Mouse (Mus musculus) ES-Bruce4 (cell line): ENCODE data around the gene Rpp25l. TPM values are rescaled to one million over a fixed set of nuclear protein-coding genes. Genes with fewer than 3 reads are reported as not detected.

Experiments used
- H3K27ac ChIP-seq: 2 replicates; pipeline ENCODE4 v1.5.1; 2012; ENCODE audit warnings: low read length, inconsistent platforms; ENCODE audit not compliant: insufficient read depth
- H3K27me3 ChIP-seq: 2 replicates; pipeline ENCODE4 v1.6.1; 2012; ENCODE audit warnings: mild to moderate bottlenecking, low read length, inconsistent platforms; ENCODE audit not compliant: control insufficient read depth, poor library complexity, insufficient read depth, severe bottlenecking
- H3K36me3 ChIP-seq: 2 replicates; pipeline ENCODE4 v1.6.1; 2012; ENCODE audit warnings: inconsistent platforms, mild to moderate bottlenecking, low read length, moderate library complexity; ENCODE audit not compliant: control insufficient read depth, poor library complexity, insufficient read depth, severe bottlenecking
- H3K4me1 ChIP-seq: one replicate; pipeline ENCODE4 v1.8.1; 2011; ENCODE audit warnings: low read length; ENCODE audit not compliant: control insufficient read depth, insufficient read depth
- H3K4me3 ChIP-seq: 2 replicates; pipeline ENCODE4 v1.5.1; 2011; ENCODE audit warnings: low read depth, mild to moderate bottlenecking, low read length
- H3K9ac ChIP-seq: 2 replicates; pipeline ENCODE4 v1.6.1; 2012; ENCODE audit warnings: low read depth, mild to moderate bottlenecking, inconsistent platforms; ENCODE audit not compliant: poor library complexity, severe bottlenecking
- H3K9me3 ChIP-seq: replicated peaks from 2 replicates; pipeline ENCODE4 v1.6.1; 2012; ENCODE audit warnings: mild to moderate bottlenecking, low read length, inconsistent platforms; ENCODE audit not compliant: control insufficient read depth, poor library complexity, insufficient read depth, severe bottlenecking
- CTCF ChIP-seq: IDR thresholded peaks from one replicate; pipeline ENCODE4 v1.8.1; 2011; ENCODE audit warnings: low read depth, low read length
- EP300 ChIP-seq: IDR thresholded peaks from 2 replicates; pipeline ENCODE4 v1.6.1; 2011; ENCODE audit warnings: low read depth, low read length; ENCODE audit not compliant: insufficient read depth
- POLR2A ChIP-seq: IDR thresholded peaks from one replicate; pipeline ENCODE4 v1.8.1; 2011; ENCODE audit warnings: low read length; ENCODE audit not compliant: insufficient read depth
- polyA plus RNA-seq: library from polyadenylated mRNA; stranded (reverse); fragments of >200 nt; gene quantifications from 2 replicates; pipeline ENCODE4 v1.2.4, GENCODE M21; 2011; ENCODE audit warnings: low read depth; ENCODE audit not compliant: missing spikeins, insufficient read depth, insufficient read length

Rpp25l gene
- polyA plus RNA-seq, 1 experiment = 23.8 TPM

DNA sequence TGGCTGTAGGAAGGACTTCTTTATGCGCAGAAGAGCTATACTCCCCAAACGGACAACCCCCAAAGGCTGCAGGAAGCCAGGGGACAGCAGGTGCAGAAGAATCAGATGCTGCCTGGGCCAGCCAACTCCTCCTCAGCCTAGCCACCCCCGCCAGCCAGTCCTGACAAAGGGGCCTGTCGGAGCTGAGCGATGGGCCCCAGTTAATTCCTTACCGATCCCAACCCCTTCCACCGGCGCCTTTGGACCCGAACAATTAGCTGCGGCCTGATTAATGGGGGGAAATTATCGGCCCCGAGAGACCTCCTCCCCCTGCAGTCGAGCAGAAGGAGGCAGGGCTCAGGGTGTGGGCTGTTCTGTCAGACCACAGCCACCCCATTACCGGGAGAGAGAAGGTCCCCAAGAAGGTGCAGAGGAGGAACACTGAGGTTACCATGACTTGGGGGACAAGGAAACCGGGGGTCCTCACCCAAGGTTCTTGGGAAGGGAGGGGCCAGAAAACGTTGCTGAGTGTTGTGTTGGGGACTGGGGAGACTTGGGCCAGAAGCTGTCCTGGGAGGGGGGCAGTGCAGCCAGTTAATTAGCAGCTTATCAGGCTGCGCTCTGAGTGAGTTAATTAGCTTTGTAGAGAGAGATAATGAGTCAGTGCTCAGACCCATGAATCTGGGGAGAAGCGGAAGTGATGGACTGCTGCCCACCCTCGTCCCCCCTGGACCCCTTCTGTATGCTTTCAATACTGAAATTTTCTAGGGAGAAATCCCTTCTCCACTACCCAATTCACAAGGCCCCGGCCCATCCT lies 13.7 kb upstream of the Rpp25l start:
- Histone ChIP-seq H3K36me3 (no peaks in the 10 kb centered on the region), H3K27me3 (peaks cover 4% of the 10 kb centered on the region; the same call in 1 of the 2 replicates), H3K9ac (no peak overlapping the region), H3K27ac (no peak overlapping the region), H3K4me3 (no peak overlapping the region), H3K9me3 (no peaks in the 10 kb centered on the region), H3K4me1 (no peaks in the 10 kb centered on the region)
- no peak for TF ChIP-seq CTCF
- TF ChIP-seq EP300 = no peak
- no peak for TF ChIP-seq POLR2A

DNA sequence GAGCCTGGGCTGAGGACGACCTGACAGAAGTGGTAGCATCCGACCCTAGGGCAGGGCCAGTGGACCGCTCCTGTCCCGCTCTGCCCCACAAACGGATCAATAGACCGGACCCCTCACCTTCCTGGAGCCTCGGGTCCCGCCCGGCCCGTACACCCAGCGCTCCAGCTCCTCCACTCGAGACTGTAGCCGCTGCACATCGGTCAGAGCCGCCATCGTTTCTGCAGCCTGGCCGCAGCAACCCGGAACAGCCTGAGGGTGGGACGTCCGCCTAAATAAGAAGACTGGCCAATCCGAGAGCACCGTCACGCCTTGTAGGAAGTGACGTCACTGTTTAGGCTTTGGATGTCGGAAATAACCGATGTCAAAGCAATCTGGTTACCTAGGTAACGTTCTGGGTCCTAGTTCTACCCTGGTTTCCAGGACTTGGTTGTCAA lies 9.6 kb upstream of the Rpp25l start, which contains the start of gene Dctn3:
TSS of gene Dctn3 (minus strand) at position 253 of the 434 bp plus-strand sequence.
- Histone ChIP-seq H3K9ac (peak within 1 kb of the TSS; percentile 82), H3K27me3 (no peaks in the 10 kb centered on the region), H3K27ac (no peak within 1 kb of the TSS), H3K9me3 (no peaks in the 10 kb centered on the region), H3K4me3 (peak within 1 kb of the TSS; percentile 64), H3K36me3 (peaks cover 10% of the 10 kb centered on the region), H3K4me1 (no peaks in the 10 kb centered on the region)
- TF ChIP-seq POLR2A = peak; percentile 52
- no peak for TF ChIP-seq EP300

DNA sequence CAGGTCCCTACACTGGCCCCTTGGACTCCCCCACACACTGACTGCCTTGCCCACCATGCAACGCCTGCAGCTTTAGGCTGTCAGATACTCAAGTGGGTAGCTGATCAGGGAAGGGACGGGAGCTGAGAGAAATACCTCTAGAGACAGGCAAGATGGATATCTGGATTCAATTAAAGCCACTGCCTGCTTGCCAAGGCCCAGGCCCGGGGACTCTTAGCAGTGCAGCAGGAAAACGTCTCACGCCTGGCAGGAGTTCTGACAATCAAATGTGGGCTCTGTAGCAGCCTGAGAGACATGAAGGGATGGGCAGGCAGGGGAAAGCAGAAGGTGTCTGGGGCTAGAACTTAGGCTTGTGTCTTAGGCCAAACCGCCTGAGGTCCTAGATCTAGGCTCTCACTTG lies 3.5 kb upstream of the Rpp25l start:
- H3K4me3 ChIP-seq = no peak overlapping the region
- H3K9ac ChIP-seq = no peak overlapping the region
- H3K27me3 ChIP-seq = no peaks in the 10 kb centered on the region
- no peaks in the 10 kb centered on the region for H3K9me3 ChIP-seq
- H3K4me1 ChIP-seq = no peaks in the 10 kb centered on the region
- H3K36me3 ChIP-seq = peaks cover 11% of the 10 kb centered on the region
- no peak overlapping the region for H3K27ac ChIP-seq
- TF ChIP-seq EP300 (no peak), POLR2A (no peak), CTCF (no peak)

DNA sequence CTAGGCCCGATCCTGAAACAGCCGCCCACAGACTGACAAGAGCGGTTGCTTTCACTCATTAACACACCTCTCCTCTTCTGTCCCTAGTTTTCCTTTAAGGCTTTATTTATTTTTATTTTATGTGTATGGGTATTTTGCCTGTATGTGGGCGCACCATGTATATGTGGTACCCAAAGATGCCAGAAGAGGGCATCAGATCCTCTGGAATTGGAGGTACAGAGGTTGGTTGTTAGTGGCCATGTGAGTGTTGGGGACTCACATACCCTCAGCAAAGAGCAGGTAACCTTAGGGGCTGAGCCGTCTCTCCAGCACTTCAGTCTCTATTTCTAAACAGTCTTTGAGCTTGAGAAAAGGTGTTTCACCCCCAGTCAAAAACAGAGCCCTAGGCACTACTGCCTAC lies 2.3 kb upstream of the Rpp25l start:
- Histone ChIP-seq H3K27ac (no peak overlapping the region), H3K27me3 (no peaks in the 10 kb centered on the region), H3K4me3 (no peak overlapping the region), H3K36me3 (peaks cover 13% of the 10 kb centered on the region), H3K9ac (no peak overlapping the region), H3K4me1 (no peaks in the 10 kb centered on the region), H3K9me3 (no peaks in the 10 kb centered on the region)
- no peak for TF ChIP-seq EP300
- TF ChIP-seq CTCF = peak; percentile 14

DNA sequence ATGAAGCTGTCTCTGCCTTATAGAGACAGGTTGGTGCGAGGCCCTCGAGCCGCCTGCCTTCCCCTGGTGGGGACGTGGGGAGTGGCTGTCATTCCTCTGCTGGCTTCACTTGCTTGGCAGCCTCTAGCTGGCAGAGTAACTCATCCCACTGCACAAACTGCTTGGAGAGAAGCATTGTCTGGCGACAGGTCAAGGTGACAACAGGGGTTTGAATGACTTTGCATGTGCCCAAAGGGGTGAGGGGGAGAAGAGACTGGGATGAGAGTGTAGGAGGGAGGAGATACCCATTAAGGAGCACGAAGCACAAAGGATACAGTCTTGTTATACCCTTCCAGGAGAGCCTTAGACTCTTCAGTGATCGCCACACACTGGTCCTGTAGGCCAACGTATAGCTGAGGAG lies 1.7 kb upstream of the Rpp25l start:
- Histone ChIP-seq H3K9me3 (no peaks in the 10 kb centered on the region), H3K27me3 (no peaks in the 10 kb centered on the region), H3K36me3 (peaks cover 13% of the 10 kb centered on the region), H3K4me1 (no peaks in the 10 kb centered on the region), H3K9ac (no peak overlapping the region), H3K27ac (no peak overlapping the region), H3K4me3 (no peak overlapping the region)
- no peak for TF ChIP-seq CTCF
- TF ChIP-seq POLR2A = no peak
- TF ChIP-seq EP300 = no peak

DNA sequence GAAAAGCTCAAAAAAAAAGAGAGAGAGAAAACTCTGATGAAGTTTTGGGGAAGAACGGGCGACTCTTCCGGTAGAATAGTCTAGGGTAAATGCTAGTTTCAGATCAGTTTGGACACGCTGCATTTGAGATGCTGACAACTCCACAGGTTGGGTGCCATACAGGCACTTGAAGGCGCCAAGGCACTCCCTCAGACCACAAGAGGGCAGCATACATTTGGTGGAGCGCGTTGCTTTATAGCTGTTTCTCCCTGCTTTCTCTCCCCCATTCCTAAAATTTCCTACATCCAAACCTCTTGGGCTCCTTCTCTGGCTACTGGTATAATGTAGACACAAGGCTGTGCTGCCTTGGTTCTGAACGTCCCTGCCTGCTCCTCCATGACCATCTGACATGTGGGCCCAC lies 942 bp upstream of the Rpp25l start:
- H3K9me3 ChIP-seq = no peaks in the 10 kb centered on the region
- H3K27me3 ChIP-seq = no peaks in the 10 kb centered on the region
- peaks cover 7% of the 10 kb centered on the region; the same call in 1 of the 2 replicates for H3K36me3 ChIP-seq
- TF ChIP-seq EP300 (no peak), POLR2A (no peak), CTCF (peak; percentile 88)
- H3K9ac ChIP-seq = no peak overlapping the region
- no peak overlapping the region for H3K27ac ChIP-seq
- H3K4me3 ChIP-seq = no peak overlapping the region
- H3K4me1 ChIP-seq = no peaks in the 10 kb centered on the region
